Mouse (Mus musculus) lung, postnatal 0 days (tissue): ENCODE measurements around the gene Fbxw10.

Experiments used
- CTCF ChIP-seq: IDR thresholded peaks from 2 replicates; pipeline ENCODE4 v1.5.1; 2016; ENCODE audit warnings: antibody characterized with exemption, mild to moderate bottlenecking
- EP300 ChIP-seq: IDR thresholded peaks from 2 replicates; pipeline ENCODE4 v1.6.1; 2016; ENCODE audit warnings: antibody characterized with exemption, mild to moderate bottlenecking, control low read depth

DNA sequence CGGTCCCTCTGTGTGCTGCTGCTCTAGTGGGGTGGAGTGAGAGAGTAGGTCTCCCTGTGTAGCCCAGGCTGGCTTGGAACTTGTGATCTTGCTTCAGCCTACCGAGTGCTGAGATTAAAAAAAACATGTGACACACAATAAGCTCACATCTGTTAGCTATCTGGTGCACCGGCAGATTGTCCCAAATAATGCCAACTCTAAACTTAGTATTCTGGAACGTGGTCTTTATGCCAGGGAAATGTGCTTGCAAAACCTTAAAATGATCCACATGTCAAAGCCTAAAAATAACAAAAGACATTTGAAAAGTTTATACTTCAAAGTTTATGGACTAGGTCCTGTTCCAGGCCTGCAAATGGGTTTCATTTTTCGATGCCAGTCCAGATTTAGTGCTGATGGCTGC is 22.3 kb downstream of the Fbxw10 start:
- no peak for TF ChIP-seq CTCF
- no peak for TF ChIP-seq EP300
